In genomic region chr13:42940271-42940670, GRCm38 (mm10) we compare ENCODE assay signal across 16 mouse cellular contexts.
"Had no signal": no experiment of that assay in that cellular context is flagged by ENCODE, and none has a peak within 500 bp of the region (broad histone marks: within the 10 kb centered on the region; RNA-seq: fewer than 3 reads in every experiment).

No protein-coding gene starts in this region.

- H3K4me3 ChIP-seq: kidney, embryonic 15.5 days; limb, embryonic 10.5 days; limb, embryonic 13.5 days; liver, embryonic 12.5 days; liver, embryonic 15.5 days; midbrain, embryonic 13.5 days had no signal

- H3K27ac ChIP-seq: kidney, embryonic 15.5 days; limb, embryonic 10.5 days; limb, embryonic 13.5 days; liver, embryonic 12.5 days; liver, embryonic 15.5 days; macrophage; midbrain, embryonic 13.5 days had no signal

- H3K4me2 ChIP-seq: kidney, embryonic 15.5 days; limb, embryonic 13.5 days; liver, embryonic 12.5 days; liver, embryonic 15.5 days; midbrain, embryonic 13.5 days had no signal

- H3K36me3 ChIP-seq: kidney, embryonic 15.5 days; limb, embryonic 10.5 days; limb, embryonic 13.5 days; liver, embryonic 12.5 days; liver, embryonic 15.5 days; midbrain, embryonic 13.5 days had no signal

- H3K4me1 ChIP-seq: limb, embryonic 13.5 days; liver, embryonic 12.5 days; liver, embryonic 15.5 days; midbrain, embryonic 13.5 days had no signal

- H3K9me3 ChIP-seq: kidney, embryonic 15.5 days; limb, embryonic 10.5 days; limb, embryonic 13.5 days; liver, embryonic 12.5 days; liver, embryonic 15.5 days; midbrain, embryonic 13.5 days had no signal

- H3K9ac ChIP-seq: kidney, embryonic 15.5 days; limb, embryonic 13.5 days; liver, embryonic 12.5 days; liver, embryonic 15.5 days; midbrain, embryonic 13.5 days had no signal

- DNase-seq: kidney, adult 11 months; kidney, adult 8-10 months; kidney, postnatal 10 days; kidney, postnatal 36 days; liver; lung, adult 2 months; thymus, adult 18-20 months; thymus, postnatal 36 days had no signal

- H3K27me3 ChIP-seq: kidney, embryonic 15.5 days; limb, embryonic 13.5 days; liver, embryonic 12.5 days; liver, embryonic 15.5 days; midbrain, embryonic 13.5 days had no signal

- ATAC-seq: liver, embryonic 12.5 days; midbrain, embryonic 13.5 days; midbrain, embryonic 16.5 days had no signal
